Mouse (Mus musculus): ENCODE results near the gene Cnih3. TPM values are rescaled to one million over a fixed set of nuclear protein-coding genes. Genes with fewer than 3 reads are reported as not detected.

Gene Cnih3
- total RNA-seq, 2 experiments from 2014 or later, result 75.1 to 81.7 TPM

- intact Hi-C loops (cut with DNase I), result no loop called here
- DNase-seq (ENCODE audit: low spot score in 2 of 2), result no peak
Observed at GRCm38 (mm10) chr1:181440982-181441603, 88.7 kb downstream of the Cnih3 start.

DNA sequence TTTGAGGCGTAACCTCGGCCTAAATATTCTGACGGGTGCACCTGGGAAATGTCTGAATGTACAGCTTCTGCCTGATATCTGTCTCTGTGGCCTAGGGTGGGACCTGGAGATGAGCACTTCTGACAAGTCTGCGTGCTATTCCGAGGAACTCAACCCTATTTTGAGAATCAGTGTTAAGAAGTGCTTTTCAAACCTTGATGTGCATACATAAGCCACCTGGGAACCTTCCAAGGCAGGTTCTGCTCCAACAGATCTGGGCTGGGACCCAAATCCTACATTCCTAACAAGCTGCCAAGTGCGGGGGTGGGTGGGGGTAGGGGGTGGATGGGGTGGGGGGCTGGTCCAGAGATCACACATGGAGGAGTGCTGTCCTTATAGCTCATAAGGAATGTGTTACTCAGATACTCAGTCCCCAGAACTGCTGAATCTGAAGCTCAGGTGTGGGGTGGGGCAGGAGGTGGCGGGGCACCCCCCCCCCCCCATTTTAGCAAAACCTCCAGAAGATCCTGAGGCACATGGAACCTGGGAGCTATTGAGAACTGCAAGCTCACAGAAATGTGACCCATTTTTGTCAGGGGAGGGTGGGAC lies 89.3 kb downstream of the Cnih3 start:
- intact Hi-C loops (cut with DNase I), result no loop called here
- DNase-seq (ENCODE audit: low spot score in 2 of 2), result peak in 1 of 2 experiments; percentile 30

DNA sequence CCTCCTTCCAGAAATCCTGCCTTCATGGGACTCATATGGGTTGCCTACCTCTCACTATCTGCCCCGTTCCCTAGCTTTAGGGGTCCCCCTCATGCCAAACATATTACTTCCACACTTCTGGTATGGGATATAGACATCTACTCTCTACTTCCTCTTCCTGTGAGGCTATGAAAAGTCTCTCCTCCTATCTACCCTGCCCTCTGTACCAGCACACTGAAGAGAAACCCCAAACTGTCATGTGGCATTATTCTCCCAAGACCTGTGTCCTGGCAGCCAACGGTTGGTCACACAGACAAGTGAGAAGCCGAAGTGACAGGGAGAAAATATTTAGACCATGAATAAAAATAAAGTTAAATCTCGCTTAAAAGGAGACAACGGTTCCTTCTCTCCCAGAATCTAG lies 92.6 kb downstream of the Cnih3 start:
- DNase-seq (ENCODE audit: low spot score in 2 of 2), result no peak
- intact Hi-C loops (cut with DNase I), result loop anchor here (5.0 kb wide), 2 partner anchors 48 to 78 kb away; no protein-coding TSS in a partner anchor

- intact Hi-C loops (cut with DNase I), result loop anchor here (5.0 kb wide), 2 partner anchors 48 to 78 kb away; no protein-coding TSS in a partner anchor
- no peak for DNase-seq (ENCODE audit: low spot score in 2 of 2)
Observed at GRCm38 (mm10) chr1:181445630-181446257, 93.3 kb downstream of the Cnih3 start.

DNA sequence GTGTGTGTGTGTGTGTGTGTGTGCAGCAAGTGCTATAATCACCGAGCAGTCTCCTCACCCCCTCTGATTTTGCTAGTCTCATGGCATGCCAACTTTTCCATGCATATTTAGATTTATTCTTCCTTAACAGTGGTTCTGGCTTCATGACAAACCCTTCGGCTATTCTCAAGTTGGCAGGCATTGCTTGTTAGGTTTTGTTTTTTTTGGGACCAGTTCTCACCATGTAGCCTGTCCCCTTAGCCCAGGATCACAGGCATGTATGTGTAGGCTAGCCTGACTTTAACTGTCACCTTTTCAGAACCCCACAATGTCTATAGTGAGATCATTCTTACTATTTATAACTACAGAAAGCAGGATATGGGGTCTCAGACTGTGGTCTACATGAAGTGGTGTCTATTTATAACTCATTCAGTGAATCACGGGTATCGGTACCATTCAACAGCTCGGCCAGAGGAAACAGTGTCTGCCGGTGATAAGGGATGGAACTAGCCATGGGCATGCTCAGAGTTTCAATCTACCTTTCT lies 94.2 kb downstream of the Cnih3 start:
- peak in 1 of 2 experiments; percentile 71 for DNase-seq (ENCODE audit: low spot score in 2 of 2)
- intact Hi-C loops (cut with DNase I), result loop anchor here (5.0 kb wide), 2 partner anchors 49 to 79 kb away; no protein-coding TSS in a partner anchor

GRCm38 (mm10) chr1:181447576-181447975 lies 95.1 kb downstream of the Cnih3 start:
- intact Hi-C loops (cut with DNase I), result loop anchor here (5.0 kb wide), 2 partner anchors 50 to 80 kb away; no protein-coding TSS in a partner anchor
- DNase-seq (ENCODE audit: low spot score in 2 of 2), result no peak

DNA sequence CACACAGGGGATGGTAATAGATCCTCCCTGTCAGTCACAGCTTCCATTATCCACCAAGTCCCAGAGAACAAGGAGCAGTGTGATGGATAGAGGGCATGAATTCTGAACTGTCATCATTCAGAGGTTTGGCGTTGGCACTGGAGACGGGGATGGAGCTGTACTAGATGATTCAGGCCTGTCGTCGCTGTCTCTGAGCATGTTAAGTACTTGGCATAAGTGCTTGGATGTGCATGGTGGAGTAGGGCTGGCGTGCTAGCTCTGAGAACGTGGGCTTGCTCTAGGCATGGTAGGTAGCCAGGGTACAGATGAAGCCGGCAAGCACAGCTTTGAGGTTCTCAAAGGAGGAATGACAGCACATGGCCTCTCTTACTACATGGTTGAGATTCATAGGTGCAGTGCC lies 95.6 kb downstream of the Cnih3 start:
- intact Hi-C loops (cut with DNase I), result loop anchor here (5.0 kb wide), 2 partner anchors 51 to 81 kb away; no protein-coding TSS in a partner anchor
- DNase-seq (ENCODE audit: low spot score in 2 of 2), result peak in 1 of 2 experiments; percentile 89

DNA sequence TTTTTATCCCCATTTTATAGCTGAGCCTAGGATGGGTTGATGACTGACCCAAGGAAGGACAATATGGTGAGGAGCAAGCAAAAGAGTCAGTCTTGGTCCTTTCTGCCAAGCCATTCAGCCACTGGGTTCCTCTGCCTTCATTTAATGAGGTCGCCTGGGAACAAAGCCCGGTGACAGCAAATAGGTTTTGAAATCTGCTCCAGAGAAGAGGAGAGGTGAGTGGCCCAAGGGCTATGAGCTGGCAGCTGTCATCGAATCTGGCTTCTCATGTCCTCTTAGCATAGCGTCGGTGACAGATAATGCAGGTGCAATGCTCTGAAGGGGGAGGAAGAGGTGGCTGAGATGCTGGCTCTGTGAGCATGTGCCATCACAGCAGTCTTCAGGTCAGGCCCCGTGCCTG lies 100.7 kb downstream of the Cnih3 start:
- intact Hi-C loops (cut with DNase I), result no loop called here
- DNase-seq (ENCODE audit: low spot score in 2 of 2), result no peak

GRCm38 (mm10) chr1:181456911-181457310 lies 104.5 kb downstream of the Cnih3 start:
- intact Hi-C loops (cut with DNase I), result no loop called here
- DNase-seq (ENCODE audit: low spot score in 2 of 2), result no peak

DNA sequence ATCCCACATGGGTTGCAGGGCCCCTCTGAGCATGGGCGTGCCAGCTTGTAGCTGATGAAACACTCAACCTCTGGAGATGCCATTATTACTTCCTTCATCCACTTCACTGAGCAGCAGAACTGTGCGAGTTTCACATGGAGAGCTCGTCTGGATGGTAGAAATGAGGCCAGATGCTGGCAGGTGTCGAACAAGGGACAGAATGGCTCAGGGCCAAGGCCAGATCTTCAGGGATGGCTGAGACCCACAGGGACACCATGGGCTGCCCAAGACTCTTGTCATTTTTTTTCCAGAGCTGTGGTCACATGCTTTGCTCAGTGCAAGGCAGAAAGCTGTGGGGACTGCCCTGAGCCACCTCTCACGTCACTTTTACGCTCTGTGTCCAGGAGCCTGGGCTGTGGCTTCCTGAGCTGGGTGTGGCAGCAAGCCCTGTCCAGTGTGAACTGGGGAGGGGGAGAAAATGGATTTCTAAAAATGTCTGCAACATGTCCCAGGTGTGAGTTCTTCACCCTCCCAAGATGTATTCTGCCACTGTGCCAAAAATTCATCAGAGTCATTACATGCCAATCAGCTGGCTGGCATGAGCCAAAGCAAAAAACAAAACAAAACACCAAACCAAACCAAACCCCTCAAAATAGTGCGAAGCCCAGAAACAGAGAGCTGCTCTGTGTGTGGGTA lies 107.1 kb downstream of the Cnih3 start:
- intact Hi-C loops (cut with DNase I), result no loop called here
- no peak for DNase-seq (ENCODE audit: low spot score in 2 of 2)

DNA sequence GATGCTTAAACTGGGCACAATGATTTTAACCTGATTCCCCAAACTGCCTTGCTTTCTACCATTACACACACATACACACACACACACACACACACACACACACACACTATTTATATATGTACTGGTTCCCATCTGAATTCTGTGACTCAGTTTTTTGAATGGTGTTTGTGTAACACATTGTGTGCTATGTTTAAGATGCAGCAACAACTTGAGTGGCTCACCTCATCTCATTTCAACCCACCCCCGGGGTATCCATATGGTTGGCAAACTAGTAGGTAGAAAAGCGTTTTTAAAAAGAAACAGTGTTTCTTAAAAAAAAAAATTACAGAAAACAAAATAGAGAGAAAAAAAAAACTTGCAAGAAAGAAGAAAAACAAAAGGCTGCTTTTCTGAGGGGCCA lies 107.9 kb downstream of the Cnih3 start:
- peak in 1 of 2 experiments; percentile 66 for DNase-seq (ENCODE audit: low spot score in 2 of 2)
- intact Hi-C loops (cut with DNase I), result no loop called here

DNA sequence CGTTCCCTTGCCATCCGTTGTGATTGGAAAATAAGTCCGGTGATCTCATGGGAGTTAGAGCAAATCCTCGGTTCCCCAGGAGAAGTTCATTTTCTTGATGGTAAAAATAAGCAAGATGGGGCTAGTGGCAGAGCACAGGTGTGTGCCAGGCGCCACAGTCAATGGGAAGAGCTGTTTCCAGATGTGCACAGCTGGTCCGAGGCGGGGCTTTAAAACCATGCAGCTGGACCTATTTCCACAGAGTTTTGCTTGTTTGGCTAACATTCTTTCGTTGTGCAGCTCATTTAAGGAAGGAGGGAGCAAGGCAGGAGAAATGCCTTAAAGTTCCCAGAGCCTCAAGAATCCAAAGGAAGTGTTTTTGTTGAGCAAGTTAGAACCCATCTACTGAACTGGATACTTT lies 109.1 kb downstream of the Cnih3 start:
- intact Hi-C loops (cut with DNase I), result no loop called here
- no peak for DNase-seq (ENCODE audit: low spot score in 2 of 2)

GRCm38 (mm10) chr1:181462051-181462905 lies 109.8 kb downstream of the Cnih3 start:
- peak in 1 of 2 experiments; percentile 29 for DNase-seq (ENCODE audit: low spot score in 2 of 2)
- intact Hi-C loops (cut with DNase I), result no loop called here

- intact Hi-C loops (cut with DNase I), result no loop called here
Observed at GRCm38 (mm10) chr1:181462906-181463179, 110.4 kb downstream of the Cnih3 start.

DNA sequence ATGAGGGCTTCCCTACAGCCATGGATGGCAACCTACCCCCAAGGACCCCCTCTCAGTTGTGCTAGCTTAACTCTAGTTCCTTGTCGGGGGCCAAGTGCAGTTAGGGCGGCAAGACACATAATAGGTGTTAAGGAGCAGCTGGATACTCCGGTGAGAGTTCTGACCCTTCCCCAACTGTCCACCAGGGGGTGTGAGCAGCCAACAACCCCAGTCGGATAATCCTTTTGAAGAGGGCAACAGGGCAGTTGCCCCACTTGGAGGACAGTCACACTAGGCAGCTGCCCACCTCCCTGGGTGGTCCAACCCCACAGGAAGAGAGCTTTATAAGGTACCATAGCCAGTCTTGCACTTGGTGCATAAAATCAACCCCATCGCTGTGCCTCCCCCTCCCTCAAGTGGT lies 112.6 kb downstream of the Cnih3 start:
- DNase-seq (ENCODE audit: low spot score in 2 of 2), result no peak
- intact Hi-C loops (cut with DNase I), result loop anchor here (5.0 kb wide), 1 partner anchor 72 kb away; no protein-coding TSS in a partner anchor

More at GRCm38 (mm10) chr1:181462906-181463179, 110.4 kb downstream of the Cnih3 start:
- DNase-seq (ENCODE audit: low spot score in 2 of 2), result no peak

- DNase-seq (ENCODE audit: low spot score in 2 of 2), result peak in 1 of 2 experiments; percentile 15
- intact Hi-C loops (cut with DNase I), result loop anchor here (1.0 to 5.0 kb wide), 2 partner anchors 71 to 85 kb away; no protein-coding TSS in a partner anchor
Observed at GRCm38 (mm10) chr1:181466040-181466439, 113.6 kb downstream of the Cnih3 start.

DNA sequence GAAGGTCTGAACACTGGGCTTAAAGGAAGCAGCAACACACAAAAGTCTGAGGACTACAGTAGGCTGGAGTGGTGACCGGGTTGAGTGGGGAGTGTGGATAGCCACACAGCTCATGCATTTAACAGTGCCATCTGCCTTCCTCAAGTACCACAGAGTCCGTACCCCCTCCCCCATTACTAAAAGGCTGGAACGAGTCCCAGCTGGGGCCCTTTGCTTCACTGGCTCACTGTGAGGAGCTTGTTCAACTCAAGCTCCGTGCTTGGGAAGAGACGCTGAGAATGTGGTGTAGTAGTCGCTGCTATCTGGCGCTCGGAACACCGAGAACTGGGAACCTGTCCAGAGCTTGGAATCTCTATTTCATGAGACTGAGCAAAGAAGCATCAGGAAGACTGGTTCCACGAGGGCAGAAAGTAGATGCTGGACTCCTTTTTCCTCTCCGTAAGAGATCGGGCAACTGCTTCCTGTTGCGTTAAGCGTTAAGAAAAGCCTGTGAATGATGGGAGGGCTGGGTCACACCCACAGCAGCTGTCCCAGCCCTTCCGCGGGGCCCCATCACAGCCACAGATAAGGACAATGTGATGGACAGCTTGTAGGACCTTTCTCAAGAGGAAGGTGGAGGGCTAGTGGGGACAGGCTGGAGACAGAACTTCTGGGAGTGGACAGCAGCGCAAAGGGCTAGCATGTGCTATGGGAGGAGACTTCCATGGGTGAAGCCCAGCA lies 114.3 kb downstream of the Cnih3 start:
- DNase-seq (ENCODE audit: low spot score in 2 of 2), result peak; percentile 69 to 83

DNA sequence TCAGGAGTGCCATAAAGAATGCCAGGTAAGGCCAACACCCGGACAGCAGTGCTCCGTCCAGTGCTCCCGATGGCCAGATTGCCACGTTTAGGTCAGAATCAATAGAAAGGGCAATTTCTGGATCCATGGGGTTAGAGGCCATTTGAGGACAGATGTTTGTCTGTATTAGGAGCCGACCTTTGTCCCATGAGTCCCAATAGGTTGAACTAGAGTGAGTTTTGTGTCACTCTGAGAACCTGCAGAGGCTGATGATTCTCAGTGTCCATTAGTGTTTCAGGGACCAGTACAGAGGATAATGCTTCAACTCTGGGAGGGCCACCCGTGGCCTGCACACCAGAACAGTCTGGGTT lies 114.9 kb downstream of the Cnih3 start:
- no peak for DNase-seq (ENCODE audit: low spot score in 2 of 2)
- intact Hi-C loops (cut with DNase I), result loop anchor here (5.0 kb wide), 1 partner anchor 70 kb away; no protein-coding TSS in a partner anchor

More for the DNA sequence above, 114.3 kb downstream of the Cnih3 start:
- intact Hi-C loops (cut with DNase I), result loop anchor here (1.0 to 5.0 kb wide), 2 partner anchors 71 to 85 kb away; no protein-coding TSS in a partner anchor

All from left cerebral cortex, postnatal 25 days (tissue).